Mouse (Mus musculus) sigmoid colon, adult 10 weeks (tissue): ENCODE results near the gene Fbp1. TPM values are rescaled to one million over a fixed set of nuclear protein-coding genes. Genes with fewer than 3 reads are reported as not detected.

ENCODE experiments used
- polyA plus RNA-seq: library from polyadenylated mRNA; stranded (reverse); fragments of 350-450 nt; fragmentation: Illumina TruSeq; extraction: RNeasy Lipid Tissue Mini Kit (QIAGEN cat#74804); gene quantifications from one replicate; pipeline ENCODE4 v1.2.3, GENCODE M21; 2014; ENCODE audit warnings: low read depth, low replicate concordance

Fbp1 gene
- polyA plus RNA-seq, result 0.69 TPM

GRCm38 (mm10) chr13:62887712-62888441, at the start of gene Fbp1:
Fbp1 (minus strand) TSS chr13:62888282.

DNA sequence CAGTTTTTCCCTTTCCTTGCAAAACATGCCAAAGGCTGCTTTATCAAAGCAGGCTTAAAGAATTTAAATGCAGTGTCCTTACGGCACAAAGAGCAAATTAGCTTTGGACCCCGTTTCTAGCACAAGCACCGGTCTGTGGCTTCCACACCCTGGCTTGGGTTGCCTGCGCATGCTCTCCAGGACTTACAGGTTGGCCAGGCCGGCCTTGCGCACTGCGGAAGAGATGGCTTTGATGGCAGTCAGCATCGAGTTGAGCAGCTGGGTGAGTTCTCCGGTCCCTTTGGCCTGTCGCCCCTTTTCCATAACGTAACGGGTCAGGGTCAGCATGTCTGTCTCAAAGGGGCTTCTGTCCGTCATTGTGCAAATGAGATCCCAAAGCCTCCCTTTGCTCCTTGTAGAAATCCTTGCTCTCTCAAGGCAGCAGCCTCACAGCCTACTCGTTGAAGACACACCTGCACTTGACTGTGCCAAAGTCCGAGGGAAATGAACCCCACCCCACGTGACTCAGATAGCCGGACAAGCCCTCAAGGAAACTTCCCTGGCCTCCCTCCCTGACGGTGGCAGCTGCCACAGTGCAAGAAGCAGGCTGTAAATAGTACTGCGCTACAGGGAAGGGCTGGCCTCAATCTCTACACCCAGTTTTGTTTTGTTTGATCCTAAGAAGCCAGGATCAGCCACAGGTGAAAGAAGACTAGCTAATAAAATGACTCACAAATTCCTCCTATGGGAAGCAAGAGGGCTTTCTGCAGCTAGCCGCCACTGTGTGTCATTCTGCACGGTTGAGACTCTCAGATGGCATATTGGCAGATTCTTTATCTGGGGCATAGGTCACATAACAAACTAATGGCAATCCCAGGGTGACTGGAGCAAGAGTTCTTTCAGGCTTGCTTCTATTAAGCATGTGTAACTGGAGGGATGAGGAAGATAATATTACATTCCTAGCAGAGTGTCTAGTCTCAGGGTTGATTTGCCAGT, 29.9 kb downstream of the Fbp1 start, which contains the start of gene Fbp2:
TSS of gene Fbp2 (minus strand) at position 482 of the 975 bp plus-strand sequence.

Other genes with a start within 250 kb of the Fbp1 start
- gene Platr25, start 127.6 kb downstream of the Fbp1 start, polyA plus RNA-seq, result 42.5 TPM
- gene Gm5141, start 102.5 kb downstream of the Fbp1 start, polyA plus RNA-seq, result 13.2 TPM
- gene Fbp2, start 29.9 kb downstream of the Fbp1 start, polyA plus RNA-seq, result 43.4 TPM
- 66.4 TPM for gene 2010111I01Rik, start 76.6 kb upstream of the Fbp1 start, polyA plus RNA-seq